Mouse (Mus musculus) stomach, postnatal 0 days (tissue): ENCODE results near the gene Tmem102. TPM values are rescaled to one million over a fixed set of nuclear protein-coding genes. Genes with fewer than 3 reads are reported as not detected.

ENCODE experiments used
- ATAC-seq: fragments of 200-750 bp; cut with Nextera tagmentation; 2 replicates; pipeline ENCODE4 v1.8.0; 2017; ENCODE audit not compliant: low FRiP score, low TSS enrichment
- DNase-seq: peaks from one replicate; pipeline ENCODE4 v3.0.0-alpha.2; 2016; ENCODE audit warnings: low spot score
- H3K27ac ChIP-seq: fragments of 300-500 bp; sonication (generic); replicated peaks from 2 replicates; pipeline ENCODE4 v1.5.1; 2014; ENCODE audit warnings: mild to moderate bottlenecking, control low read depth
- H3K27me3 ChIP-seq: fragments of 300-500 bp; sonication (generic); 2 replicates; pipeline ENCODE4 v1.6.1; 2014; ENCODE audit warnings: low read length; ENCODE audit not compliant: control insufficient read depth, insufficient read depth
- H3K36me3 ChIP-seq: fragments of 300-500 bp; sonication (generic); 2 replicates; pipeline ENCODE4 v1.6.1; 2014; ENCODE audit warnings: low read length, mixed read lengths; ENCODE audit not compliant: control insufficient read depth, insufficient read depth
- H3K4me1 ChIP-seq: fragments of 300-500 bp; sonication (generic); replicated peaks from 2 replicates; pipeline ENCODE4 v1.6.1; 2014; ENCODE audit warnings: antibody characterized with exemption; ENCODE audit not compliant: control insufficient read depth, insufficient read depth
- H3K4me2 ChIP-seq: fragments of 300-500 bp; sonication (generic); replicated peaks from 2 replicates; pipeline ENCODE4 v1.6.1; 2014; ENCODE audit warnings: low read depth, mild to moderate bottlenecking, control low read depth, moderate library complexity
- H3K4me3 ChIP-seq: fragments of 300-500 bp; sonication (generic); 2 replicates; pipeline ENCODE4 v1.5.1; 2014; ENCODE audit warnings: low read depth, low read length, control low read depth
- H3K9ac ChIP-seq: fragments of 300-500 bp; sonication (generic); 2 replicates; pipeline ENCODE4 v1.6.1; 2014; ENCODE audit warnings: mild to moderate bottlenecking, low read length, control low read depth, mixed read lengths
- H3K9me3 ChIP-seq: fragments of 300-500 bp; sonication (generic); 2 replicates; pipeline ENCODE4 v1.6.1; 2016; ENCODE audit warnings: low read length; ENCODE audit not compliant: control insufficient read depth
- CTCF ChIP-seq: IDR thresholded peaks from 2 replicates; pipeline ENCODE4 v1.5.1; 2016; ENCODE audit warnings: antibody characterized with exemption, low read depth, mild to moderate bottlenecking, moderate library complexity
- EP300 ChIP-seq: optimal IDR thresholded peaks from 2 replicates; pipeline ENCODE3; 2016; ENCODE audit warnings: antibody characterized with exemption
- WGBS: fragments of 180-500 bp; shearing (Covaris S2); extraction: QIAGEN DNeasy Blood & Tissue Kit; methylation state at CpG from one replicate; pipeline ENCODE4 v1.1.7; 2014; 5-methylcytosine and 5-hydroxymethylcytosine counted together
- polyA plus RNA-seq: library from polyadenylated mRNA; unstranded; fragments of >200 nt; fragmentation: Nextera tagmentation; extraction: Ambion mirVana; gene quantifications from 2 replicates; pipeline ENCODE4 v1.2.1, GENCODE M21; 2015

The Tmem102 gene
- polyA plus RNA-seq, 1 experiment from 2014 or later, result 28.4 TPM

DNA sequence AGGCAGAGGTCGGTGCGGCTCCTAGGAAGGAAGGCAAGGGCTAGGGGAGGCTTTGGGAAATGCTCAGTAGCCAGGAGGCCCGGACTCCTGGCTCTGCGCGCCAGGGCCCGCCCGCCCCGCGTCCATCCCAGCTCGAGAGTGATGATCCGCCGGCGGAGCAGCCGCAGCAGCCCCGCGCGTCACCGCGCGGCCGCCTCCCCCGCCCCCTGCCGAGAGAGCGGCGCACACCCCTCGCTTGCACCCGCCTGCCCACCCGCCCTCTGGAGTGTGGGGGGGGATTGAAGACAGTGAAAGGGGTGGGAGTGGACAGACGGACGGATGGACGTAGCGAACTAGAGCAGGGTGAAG lies 32.2 kb upstream of the Tmem102 start, which contains the start of gene Nlgn2:
Gene Nlgn2 (minus strand): TSS at position 181 of the 348 bp plus-strand sequence.
- peak; percentile 40; the same call in 1 of the 2 replicates for TF ChIP-seq CTCF
- no peak for TF ChIP-seq EP300
- Histone ChIP-seq H3K9ac (peak within 1 kb of the TSS; percentile 82), H3K27me3 (no peaks in the 10 kb centered on the region), H3K4me2 (peak within 1 kb of the TSS; percentile 77), H3K36me3 (0 out of 2 replicates have a peak, but pooled peaks cover 2% of the 10 kb centered on the region), H3K4me3 (peak within 1 kb of the TSS; percentile 67), H3K9me3 (no peaks in the 10 kb centered on the region), H3K27ac (peak within 1 kb of the TSS; percentile 87), H3K4me1 (peaks cover 5% of the 10 kb centered on the region)
- no peak for DNase-seq
- peak; percentile 65 for ATAC-seq
- WGBS, result 2% methylated on average over 30 of the region's 32 CpGs

DNA sequence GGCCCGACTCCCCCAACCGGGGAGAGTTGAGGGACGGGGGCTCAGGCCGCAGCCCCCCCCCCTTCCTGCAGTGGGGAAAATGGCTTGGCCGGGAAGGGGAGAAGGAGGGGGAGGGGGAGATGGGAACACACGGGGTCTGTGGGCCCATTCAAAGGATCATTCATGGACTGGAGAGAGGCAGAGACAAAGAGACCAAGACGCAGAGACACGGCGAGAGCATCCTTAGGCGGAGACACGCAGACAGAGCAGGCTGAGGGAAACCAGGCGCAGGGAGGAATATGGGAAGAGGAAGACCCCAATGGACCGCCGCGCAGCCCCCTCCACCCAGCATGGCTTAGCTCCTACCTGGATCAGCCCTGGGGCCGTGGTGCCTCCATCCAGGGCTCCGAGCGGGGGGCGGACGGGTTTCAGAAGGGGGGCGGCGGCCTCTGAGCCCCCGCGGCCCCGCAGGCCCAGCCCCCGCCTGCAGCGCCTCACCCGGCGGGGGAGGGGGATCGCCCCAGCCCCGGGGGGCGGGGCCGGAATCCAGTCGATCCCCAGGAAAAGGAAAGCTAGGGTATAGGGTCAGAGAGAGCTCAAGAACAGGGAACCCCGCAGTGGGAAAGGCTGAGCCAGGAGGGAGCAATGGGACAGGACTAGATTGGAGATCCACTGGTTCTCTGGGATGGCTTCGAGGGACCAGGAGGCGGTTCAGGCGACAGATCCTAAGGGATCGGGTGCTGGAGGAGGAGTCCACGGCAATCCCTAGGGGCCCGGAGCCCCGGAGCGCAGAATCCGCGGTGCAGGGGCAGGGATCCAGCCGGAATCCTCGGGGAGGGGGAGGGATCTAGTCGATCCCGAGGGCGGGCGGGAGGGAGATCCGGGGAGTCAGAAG lies 31.5 kb upstream of the Tmem102 start:
- Histone ChIP-seq H3K9ac (peak overlapping the region; percentile 65), H3K36me3 (0 out of 2 replicates have a peak, but pooled peaks cover 2% of the 10 kb centered on the region), H3K4me3 (peak overlapping the region; percentile 67), H3K9me3 (no peaks in the 10 kb centered on the region), H3K4me2 (peak overlapping the region; percentile 77), H3K27me3 (no peaks in the 10 kb centered on the region), H3K4me1 (peaks cover 5% of the 10 kb centered on the region), H3K27ac (peak overlapping the region; percentile 69)
- TF ChIP-seq CTCF, result no peak
- no peak for TF ChIP-seq EP300
- WGBS, result 2% methylated on average over 42 of the region's 52 CpGs
- DNase-seq (peak; percentile 37), ATAC-seq (no peak)

DNA sequence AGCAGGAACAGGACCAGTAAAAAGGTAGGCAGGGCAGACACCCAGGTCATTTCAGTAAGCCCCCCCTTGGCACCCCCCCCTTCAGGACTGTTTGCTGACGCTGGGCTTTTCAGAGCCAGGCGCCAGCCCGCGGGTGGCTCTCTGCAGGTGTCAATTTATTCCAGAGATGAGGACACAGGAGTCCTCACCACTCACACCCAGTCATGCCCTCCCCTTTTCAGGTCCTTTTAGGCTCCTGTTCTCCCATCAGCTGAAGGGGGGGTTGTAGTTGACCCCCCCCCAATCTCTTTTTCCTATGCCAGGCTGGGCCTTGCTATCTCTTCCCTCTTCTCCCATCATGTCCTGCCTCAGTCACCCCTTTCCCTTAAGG lies 30.5 kb upstream of the Tmem102 start:
- H3K4me1 ChIP-seq, result peaks cover 5% of the 10 kb centered on the region
- TF ChIP-seq CTCF (no peak), EP300 (no peak)
- no peak for DNase-seq
- WGBS, result 20% methylated on average over 4 of the region's 4 CpGs
- no peaks in the 10 kb centered on the region for H3K27me3 ChIP-seq
- H3K4me2 ChIP-seq, result peak overlapping the region; percentile 77
- H3K9ac ChIP-seq, result no peak overlapping the region
- 0 out of 2 replicates have a peak, but pooled peaks cover 2% of the 10 kb centered on the region for H3K36me3 ChIP-seq
- H3K27ac ChIP-seq, result no peak overlapping the region
- no peak overlapping the region for H3K4me3 ChIP-seq
- no peak for ATAC-seq
- no peaks in the 10 kb centered on the region for H3K9me3 ChIP-seq

DNA sequence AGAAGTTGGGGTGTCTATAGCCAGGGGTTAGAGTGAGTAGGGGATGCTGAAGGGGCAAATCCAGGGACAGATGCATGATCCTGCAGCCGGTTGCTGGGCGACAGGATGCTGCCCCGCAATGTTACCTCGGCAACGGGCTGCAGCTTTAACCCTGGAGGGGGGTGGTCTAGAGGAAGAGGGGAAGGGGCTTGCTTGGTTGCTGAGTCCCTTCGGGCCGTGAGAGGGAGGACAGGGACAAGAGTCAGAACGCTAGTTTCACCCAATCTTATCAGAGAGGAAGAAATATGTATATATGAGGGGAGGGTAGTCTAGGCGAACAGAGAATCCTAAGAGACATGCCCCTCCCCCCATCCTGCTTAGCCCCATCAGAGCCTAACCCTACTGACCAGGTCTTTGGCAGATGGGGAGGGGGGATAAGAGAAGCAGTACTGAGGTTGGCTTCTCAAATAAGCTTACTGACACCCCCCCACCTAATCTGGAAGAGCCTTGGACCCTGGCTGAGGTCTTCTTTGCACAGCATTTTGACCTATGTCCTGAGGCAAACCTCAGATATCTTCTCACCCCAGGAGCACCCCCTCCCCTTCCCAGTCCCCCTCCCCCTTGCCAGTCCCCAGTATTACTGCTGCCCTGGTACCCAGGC lies 30.0 kb upstream of the Tmem102 start:
- WGBS, result 36% methylated on average over 9 of the region's 9 CpGs
- H3K4me1 ChIP-seq, result peaks cover 5% of the 10 kb centered on the region
- ATAC-seq, result no peak
- 0 out of 2 replicates have a peak overlapping the region, but pooled peaks have one; percentile 8 for H3K9ac ChIP-seq
- no peak overlapping the region for H3K27ac ChIP-seq
- DNase-seq, result no peak
- TF ChIP-seq CTCF, result no peak
- TF ChIP-seq EP300, result no peak
- no peaks in the 10 kb centered on the region for H3K27me3 ChIP-seq
- 0 out of 2 replicates have a peak, but pooled peaks cover 2% of the 10 kb centered on the region for H3K36me3 ChIP-seq
- no peaks in the 10 kb centered on the region for H3K9me3 ChIP-seq
- peak overlapping the region; percentile 77; the same call in 1 of the 2 replicates for H3K4me2 ChIP-seq
- no peak overlapping the region for H3K4me3 ChIP-seq

DNA sequence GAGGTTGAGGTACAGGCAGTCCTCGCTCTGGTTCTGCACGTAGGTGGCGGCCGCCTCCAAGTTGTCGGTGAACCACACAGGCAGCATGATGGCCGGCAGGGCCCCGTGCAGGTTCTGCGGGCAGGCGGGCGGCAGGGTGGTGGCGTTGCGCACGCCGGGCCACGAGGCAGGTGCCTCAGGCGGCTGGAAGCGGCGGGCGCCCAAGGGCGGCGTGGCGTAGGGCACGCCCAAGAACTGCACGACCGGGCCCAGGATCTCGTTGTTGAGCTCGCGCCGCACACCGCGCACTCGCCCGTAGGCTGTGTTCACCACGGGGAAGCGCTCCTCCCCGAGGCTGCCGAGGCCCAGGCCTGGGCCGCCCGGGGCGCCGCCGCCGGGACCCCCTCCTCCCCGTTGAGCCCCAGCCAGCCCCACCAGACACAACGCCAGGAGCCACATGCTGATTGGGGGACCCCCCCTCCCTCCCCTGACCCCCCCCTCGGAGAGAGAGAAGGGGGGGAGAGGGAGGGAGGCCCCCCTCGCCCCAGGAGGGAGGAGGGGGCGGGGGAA lies 28.7 kb upstream of the Tmem102 start:
- Histone ChIP-seq H3K27me3 (no peaks in the 10 kb centered on the region), H3K4me3 (peak overlapping the region; percentile 35), H3K27ac (peak overlapping the region; percentile 30; the same call in 1 of the 2 replicates), H3K36me3 (no peaks in the 10 kb centered on the region), H3K4me1 (peaks cover 3% of the 10 kb centered on the region), H3K9me3 (no peaks in the 10 kb centered on the region), H3K9ac (peak overlapping the region; percentile 66), H3K4me2 (peak overlapping the region; percentile 67)
- DNase-seq (peak; percentile 79), ATAC-seq (peak; percentile 18; the same call in 1 of the 2 replicates)
- no peak for TF ChIP-seq EP300
- TF ChIP-seq CTCF, result peak; percentile 6; the same call in 1 of the 2 replicates
- WGBS, result 12% methylated on average over 37 of the region's 48 CpGs
